Mouse (Mus musculus): Measurements from ENCODE around the gene Arhgef26.

Arhgef26 gene

GRCm38 (mm10) chr3:62338044-62338443 lies at the start of gene Arhgef26:
TSS of gene Arhgef26 (plus strand) at chr3:62338344.
- DNase-seq (ENCODE audit: low spot score in 2 of 2): no peak

GRCm38 (mm10) chr3:62310493-62310892 lies 27.7 kb upstream of the Arhgef26 start:
- DNase-seq (ENCODE audit: low spot score in 2 of 2): no peak

GRCm38 (mm10) chr3:62311224-62311623 lies 26.9 kb upstream of the Arhgef26 start:
- no peak for DNase-seq (ENCODE audit: low spot score in 2 of 2)

- no peak for DNase-seq (ENCODE audit: low spot score in 2 of 2)
These were observed 13.4 kb upstream of the Arhgef26 start for GRCm38 (mm10) chr3:62324708-62325107.

- DNase-seq (ENCODE audit: low spot score in 2 of 2): no peak
These were observed 10.2 kb upstream of the Arhgef26 start for GRCm38 (mm10) chr3:62327903-62328302.

GRCm38 (mm10) chr3:62338461-62338853 lies 313 bp downstream of the Arhgef26 start:
- no peak for DNase-seq (ENCODE audit: low spot score in 2 of 2)

GRCm38 (mm10) chr3:62338854-62339515 lies 841 bp downstream of the Arhgef26 start:
- peak in 1 of 2 experiments; percentile 3 for DNase-seq (ENCODE audit: low spot score in 2 of 2)

GRCm38 (mm10) chr3:62339516-62340051 lies 1.4 kb downstream of the Arhgef26 start:
- DNase-seq (ENCODE audit: low spot score in 2 of 2): no peak

- DNase-seq (ENCODE audit: low spot score in 2 of 2): no peak
These were observed 2.1 kb downstream of the Arhgef26 start for GRCm38 (mm10) chr3:62340154-62340760.

GRCm38 (mm10) chr3:62340861-62341260 lies 2.7 kb downstream of the Arhgef26 start:
- no peak for DNase-seq (ENCODE audit: low spot score in 2 of 2)

GRCm38 (mm10) chr3:62341496-62342205 lies 3.5 kb downstream of the Arhgef26 start:
- no peak for DNase-seq (ENCODE audit: low spot score in 2 of 2)

GRCm38 (mm10) chr3:62348514-62349217 lies 10.5 kb downstream of the Arhgef26 start:
- DNase-seq (ENCODE audit: low spot score in 2 of 2): no peak

- DNase-seq (ENCODE audit: low spot score in 2 of 2): no peak
These were observed 11.2 kb downstream of the Arhgef26 start for GRCm38 (mm10) chr3:62349218-62349897.

GRCm38 (mm10) chr3:62352071-62352470 lies 13.9 kb downstream of the Arhgef26 start:
- DNase-seq (ENCODE audit: low spot score in 2 of 2): no peak

- DNase-seq (ENCODE audit: low spot score in 2 of 2): no peak
These were observed 14.7 kb downstream of the Arhgef26 start for GRCm38 (mm10) chr3:62352876-62353275.

- DNase-seq (ENCODE audit: low spot score in 2 of 2): no peak
These were observed 29.7 kb downstream of the Arhgef26 start for GRCm38 (mm10) chr3:62367882-62368281.

GRCm38 (mm10) chr3:62372841-62373240 lies 34.7 kb downstream of the Arhgef26 start:
- DNase-seq (ENCODE audit: low spot score in 2 of 2): no peak

- no peak for DNase-seq (ENCODE audit: low spot score in 2 of 2)
These were observed 36.2 kb downstream of the Arhgef26 start for GRCm38 (mm10) chr3:62374346-62374745.

GRCm38 (mm10) chr3:62374831-62375230 lies 36.7 kb downstream of the Arhgef26 start:
- no peak for DNase-seq (ENCODE audit: low spot score in 2 of 2)

- DNase-seq (ENCODE audit: low spot score in 2 of 2): no peak
These were observed 38.6 kb downstream of the Arhgef26 start for GRCm38 (mm10) chr3:62376719-62377118.

- DNase-seq (ENCODE audit: low spot score in 2 of 2): no peak
These were observed 41.8 kb downstream of the Arhgef26 start for GRCm38 (mm10) chr3:62379946-62380345.

Measured in thymus, postnatal 10 days (tissue).